Mouse (Mus musculus): ENCODE measurements at regions not wholly inside any gene's neighbourhood (a gene's known extent, or its start where the extent isn't known, plus 50 kb on each side); places are given as distances from the start of the nearest gene placed in this dataset.

GRCm38 (mm10) chr7:31208237-31209054 lies 52.8 kb upstream of the Gramd1a start:
- peak; percentile 70 for DNase-seq (ENCODE audit: extremely low spot score)

- no peak for DNase-seq (ENCODE audit: extremely low spot score)
Observed at GRCm38 (mm10) chr7:31207563-31208236, 52.0 kb upstream of the Gramd1a start.

All from embryo, embryonic 9.5 days (tissue).